8 mouse cellular contexts compared by ENCODE assay signal in the genomic region with DNA sequence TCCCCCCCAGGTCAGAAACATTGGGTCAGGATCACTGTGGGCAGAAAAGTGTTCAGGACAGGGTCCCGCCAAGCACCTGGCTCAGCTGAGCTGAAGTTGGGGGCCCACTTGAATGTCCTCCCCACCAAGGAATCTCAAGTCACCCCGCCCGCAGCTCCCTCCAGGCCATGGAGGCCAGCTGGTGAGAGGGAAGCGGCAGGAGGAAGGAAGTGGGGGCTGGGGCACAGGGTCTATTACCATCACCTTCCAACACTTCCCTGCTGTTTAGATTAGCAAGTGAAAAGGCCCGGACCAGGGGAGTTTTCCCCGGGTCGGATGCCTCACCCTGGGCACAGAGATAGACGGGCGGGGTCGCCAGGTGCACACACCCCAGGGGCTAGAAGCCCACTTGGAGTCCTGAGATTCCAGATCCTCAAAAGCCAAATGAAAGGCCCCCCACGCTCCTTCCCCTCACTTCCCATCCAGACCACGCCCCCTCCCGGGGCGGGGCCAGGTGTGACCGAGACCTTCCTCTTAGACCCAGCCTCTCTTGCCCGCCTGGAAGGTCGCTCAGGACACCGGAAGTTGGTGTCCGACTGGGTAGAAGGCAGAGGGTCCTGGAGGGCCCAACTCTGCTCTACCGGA. TPM values are rescaled to one million over a fixed set of nuclear protein-coding genes. Genes with fewer than 3 reads are reported as not detected.
DNase-seq lines count a peak whose midpoint lies in the region; ATAC-seq and TF ChIP-seq lines count a peak whose summit lies in the region.

No protein-coding gene starts in this region.

- H3K4me3 ChIP-seq in heart, adult 2 months, result peak overlapping the region; percentile 1; the same call in 1 of the 2 replicates
- H3K4me3 ChIP-seq in embryonic facial prominence, embryonic 13.5 days, result peak overlapping the region; percentile 17; the same call in 1 of the 2 replicates
- no peak overlapping the region for H3K4me3 ChIP-seq in hindbrain, embryonic 14.5 days (replicated peaks; ENCODE audit: low read length)

- ATAC-seq in embryonic facial prominence, embryonic 13.5 days (ENCODE audit: insufficient number of reproducible peaks, insufficient read depth, low FRiP score, low TSS enrichment, low read depth), result no peak; the same call in 1 of the 2 replicates
- ATAC-seq in hindbrain, embryonic 14.5 days (ENCODE audit: low FRiP score), result no peak
- ATAC-seq in monocyte, adult 5-6 weeks (replicated peaks; ENCODE audit: insufficient number of reproducible peaks, low FRiP score, low TSS enrichment, poor library complexity, severe bottlenecking), result peak; percentile 18; the same call in 1 of the 2 replicates

- TF ChIP-seq EP300 in heart, adult 2 months (IDR thresholded peaks at IDR 0.05; ENCODE audit: insufficient read depth, low read depth, low read length), result no peak

- intact Hi-C loops in heart, adult 2 months (cut with DNase I), result no loop called here
- intact Hi-C loops in heart, postnatal 25 days (cut with DNase I), result no loop called here

- no peak overlapping the region; the same call in 1 of the 2 replicates for H3K27ac ChIP-seq in heart, adult 2 months
- no peak overlapping the region for H3K27ac ChIP-seq in embryonic facial prominence, embryonic 13.5 days
- H3K27ac ChIP-seq in hindbrain, embryonic 14.5 days, result no peak overlapping the region

- peaks cover 19% of the 10 kb centered on the region for H3K4me1 ChIP-seq in heart, adult 2 months (ENCODE audit: control insufficient read depth, insufficient read depth, low read length)
- peaks cover 92% of the 10 kb centered on the region for H3K4me1 ChIP-seq in embryonic facial prominence, embryonic 13.5 days
- peaks cover 62% of the 10 kb centered on the region for H3K4me1 ChIP-seq in hindbrain, embryonic 14.5 days (replicated peaks; ENCODE audit: control insufficient read depth, insufficient read depth, low read length)

- no peaks in the 10 kb centered on the region for H3K36me3 ChIP-seq in heart, adult 2 months (ENCODE audit: control insufficient read depth, insufficient read depth, low read length)
- H3K36me3 ChIP-seq in embryonic facial prominence, embryonic 13.5 days, result no peaks in the 10 kb centered on the region; the same call in 1 of the 2 replicates
- H3K36me3 ChIP-seq in hindbrain, embryonic 14.5 days (replicated peaks; ENCODE audit: control insufficient read depth, insufficient read depth), result no peaks in the 10 kb centered on the region

- WGBS in heart, adult 2 months, result 21% methylated on average over 20 of the region's 20 CpGs
- WGBS in embryonic facial prominence, embryonic 13.5 days, result 19% methylated on average over 20 of the region's 20 CpGs
- WGBS in hindbrain, embryonic 14.5 days, result 19% methylated on average over 20 of the region's 20 CpGs

- no peak overlapping the region for H3K9ac ChIP-seq in heart, adult 2 months (ENCODE audit: low read depth, low read length)
- no peak overlapping the region for H3K9ac ChIP-seq in embryonic facial prominence, embryonic 13.5 days
- H3K9ac ChIP-seq in hindbrain, embryonic 14.5 days, result no peak overlapping the region

- no peak for TF ChIP-seq POLR2A in heart, adult 2 months (IDR thresholded peaks at IDR 0.05; ENCODE audit: insufficient read depth, low read depth, low read length)

- no peak for TF ChIP-seq CTCF in heart, adult 2 months (IDR thresholded peaks at IDR 0.05)

- H3K4me2 ChIP-seq in embryonic facial prominence, embryonic 13.5 days, result peak overlapping the region; percentile 49
- peak overlapping the region; percentile 37 for H3K4me2 ChIP-seq in hindbrain, embryonic 14.5 days (replicated peaks)

- no peaks in the 10 kb centered on the region for H3K9me3 ChIP-seq in embryonic facial prominence, embryonic 13.5 days
- H3K9me3 ChIP-seq in hindbrain, embryonic 14.5 days (ENCODE audit: control insufficient read depth, low read length), result no peaks in the 10 kb centered on the region

- peaks cover 14% of the 10 kb centered on the region for H3K79me2 ChIP-seq in heart, adult 2 months (replicated peaks; ENCODE audit: control insufficient read depth, insufficient read depth, low read length)

- peak; percentile 38 to 49 for DNase-seq in heart, adult 2 months
- DNase-seq in heart, postnatal 25 days (ENCODE audit: low spot score), result no peak
- DNase-seq in hindbrain, embryonic 14.5 days (ENCODE audit: low spot score), result no peak
- peak; percentile 81 for DNase-seq in liver
- DNase-seq in frontal cortex, postnatal 14 days (ENCODE audit: low spot score in 2 of 2), result no peak
- no peak for DNase-seq in natural killer cell, adult 2 months (ENCODE audit: low spot score in 2 of 2)

- H3K27me3 ChIP-seq in heart, adult 2 months (ENCODE audit: control insufficient read depth, insufficient read depth, low read length), result no peaks in the 10 kb centered on the region
- no peaks in the 10 kb centered on the region for H3K27me3 ChIP-seq in embryonic facial prominence, embryonic 13.5 days
- no peaks in the 10 kb centered on the region for H3K27me3 ChIP-seq in hindbrain, embryonic 14.5 days (ENCODE audit: control insufficient read depth, insufficient read depth, low read length)

RNA-seq across cellular contexts. Expression of gene Fgfr2, which starts 8.2 kb away (rescaled TPM):
- 1 to 10 TPM; 1.1 to 1.3 TPM for total RNA-seq in heart, adult 2 months (2021)
- 2.0 and 2.2 TPM in 2 replicates for polyA plus RNA-seq in heart, adult 2 months (2012; rRNA removed)
- 1 to 10 TPM; 1.7 to 1.8 TPM for total RNA-seq in heart, postnatal 25 days (2021)
- polyA plus RNA-seq in embryonic facial prominence, embryonic 13.5 days (2015; fragmentation: Nextera tagmentation; extraction: Ambion mirVana), result 174 and 195 TPM in 2 replicates
- 29.1 and 43.5 TPM in 2 replicates for polyA plus RNA-seq in hindbrain, embryonic 14.5 days (2014; fragmentation: Nextera tagmentation; extraction: Ambion mirVana)
- total RNA-seq in monocyte, adult 5-6 weeks (2017), result not detected in 3 replicates

RNA-seq across cellular contexts. Expression of gene Ctbp2, which starts 9.2 kb away (rescaled TPM):
- total RNA-seq in heart, adult 2 months (2021), result 10 to 100 TPM; 28.1 to 28.3 TPM
- polyA plus RNA-seq in heart, adult 2 months (2012; rRNA removed), result 22.8 and 28.5 TPM in 2 replicates
- total RNA-seq in heart, postnatal 25 days (2021), result 10 to 100 TPM; 24.8 to 36.1 TPM
- 93.4 and 107 TPM in 2 replicates for polyA plus RNA-seq in embryonic facial prominence, embryonic 13.5 days (2015; fragmentation: Nextera tagmentation; extraction: Ambion mirVana)
- 68.7 and 72.6 TPM in 2 replicates for polyA plus RNA-seq in hindbrain, embryonic 14.5 days (2014; fragmentation: Nextera tagmentation; extraction: Ambion mirVana)
- 34.8 to 40.1 TPM (median 35.2 TPM) in 3 replicates for total RNA-seq in monocyte, adult 5-6 weeks (2017)

Comparison
In these comparisons a context has a peak if more than half of its experiments do, and no peak if none do; other contexts are left out.
1. DNase-seq: peak in heart, adult 2 months (2 of 2) and liver (single experiment); none in heart, postnatal 25 days (single experiment), hindbrain, embryonic 14.5 days (single experiment), frontal cortex, postnatal 14 days (0 of 2) and natural killer cell, adult 2 months (0 of 2).